Mouse (Mus musculus) kidney, adult 2 months (tissue): ENCODE data around the gene Tmem262.

Source experiments
- CTCF ChIP-seq: fragments of 200-500 bp; conservative IDR thresholded peaks from 2 replicates; pipeline ENCODE4 v1.5.1; 2011; ENCODE audit warnings: low read depth, mild to moderate bottlenecking, control low read depth, low read length, moderate library complexity, mixed read lengths; ENCODE audit not compliant: insufficient read depth, insufficient read length
- POLR2A ChIP-seq: fragments of 200-500 bp; IDR thresholded peaks from one replicate; pipeline ENCODE4 v1.6.1; 2011; ENCODE audit warnings: low read depth, low read length, control low read depth

GRCm38 (mm10) chr19:6084478-6085248, 4.8 kb downstream of the Tmem262 start, which contains the start of the genes Zfpl1 and Cdca5:
- TF ChIP-seq CTCF (no peak), POLR2A (peak; percentile 58)
